Mouse (Mus musculus) ES-Bruce4 (cell line): ENCODE data around the gene Astn2. TPM values are rescaled to one million over a fixed set of nuclear protein-coding genes. Genes with fewer than 3 reads are reported as not detected.

Experiments
- H3K27ac ChIP-seq: 2 replicates; pipeline ENCODE4 v1.5.1; 2012; ENCODE audit warnings: low read length, inconsistent platforms; ENCODE audit not compliant: insufficient read depth
- H3K27me3 ChIP-seq: 2 replicates; pipeline ENCODE4 v1.6.1; 2012; ENCODE audit warnings: mild to moderate bottlenecking, low read length, inconsistent platforms; ENCODE audit not compliant: control insufficient read depth, poor library complexity, insufficient read depth, severe bottlenecking
- H3K36me3 ChIP-seq: 2 replicates; pipeline ENCODE4 v1.6.1; 2012; ENCODE audit warnings: inconsistent platforms, mild to moderate bottlenecking, low read length, moderate library complexity; ENCODE audit not compliant: control insufficient read depth, poor library complexity, insufficient read depth, severe bottlenecking
- H3K4me1 ChIP-seq: one replicate; pipeline ENCODE4 v1.8.1; 2011; ENCODE audit warnings: low read length; ENCODE audit not compliant: control insufficient read depth, insufficient read depth
- H3K4me3 ChIP-seq: 2 replicates; pipeline ENCODE4 v1.5.1; 2011; ENCODE audit warnings: low read depth, mild to moderate bottlenecking, low read length
- H3K9ac ChIP-seq: 2 replicates; pipeline ENCODE4 v1.6.1; 2012; ENCODE audit warnings: low read depth, mild to moderate bottlenecking, inconsistent platforms; ENCODE audit not compliant: poor library complexity, severe bottlenecking
- H3K9me3 ChIP-seq: replicated peaks from 2 replicates; pipeline ENCODE4 v1.6.1; 2012; ENCODE audit warnings: mild to moderate bottlenecking, low read length, inconsistent platforms; ENCODE audit not compliant: control insufficient read depth, poor library complexity, insufficient read depth, severe bottlenecking
- CTCF ChIP-seq: IDR thresholded peaks from one replicate; pipeline ENCODE4 v1.8.1; 2011; ENCODE audit warnings: low read depth, low read length
- EP300 ChIP-seq: IDR thresholded peaks from 2 replicates; pipeline ENCODE4 v1.6.1; 2011; ENCODE audit warnings: low read depth, low read length; ENCODE audit not compliant: insufficient read depth
- POLR2A ChIP-seq: IDR thresholded peaks from one replicate; pipeline ENCODE4 v1.8.1; 2011; ENCODE audit warnings: low read length; ENCODE audit not compliant: insufficient read depth
- polyA plus RNA-seq: library from polyadenylated mRNA; stranded (reverse); fragments of >200 nt; gene quantifications from 2 replicates; pipeline ENCODE4 v1.2.4, GENCODE M21; 2011; ENCODE audit warnings: low read depth; ENCODE audit not compliant: missing spikeins, insufficient read depth, insufficient read length

Astn2 gene
- polyA plus RNA-seq, 1 experiment = not detected

GRCm38 (mm10) chr4:65580254-65580653, 824.2 kb downstream of the Astn2 start:
- Histone ChIP-seq H3K27me3 (no peaks in the 10 kb centered on the region), H3K4me1 (no peaks in the 10 kb centered on the region), H3K9ac (no peak overlapping the region), H3K36me3 (no peaks in the 10 kb centered on the region), H3K4me3 (no peak overlapping the region), H3K27ac (no peak overlapping the region), H3K9me3 (no peaks in the 10 kb centered on the region)
- no peak for TF ChIP-seq EP300
- TF ChIP-seq POLR2A = no peak
- TF ChIP-seq CTCF = no peak

GRCm38 (mm10) chr4:65565493-65565892, 838.9 kb downstream of the Astn2 start:
- no peaks in the 10 kb centered on the region for H3K4me1 ChIP-seq
- H3K4me3 ChIP-seq = no peak overlapping the region
- no peaks in the 10 kb centered on the region for H3K27me3 ChIP-seq
- TF ChIP-seq EP300 = no peak
- TF ChIP-seq CTCF = no peak
- no peak for TF ChIP-seq POLR2A
- no peak overlapping the region for H3K27ac ChIP-seq
- no peak overlapping the region for H3K9ac ChIP-seq
- H3K36me3 ChIP-seq = no peaks in the 10 kb centered on the region
- H3K9me3 ChIP-seq = no peaks in the 10 kb centered on the region

- Histone ChIP-seq H3K9ac (no peak overlapping the region), H3K27me3 (no peaks in the 10 kb centered on the region), H3K4me3 (no peak overlapping the region), H3K36me3 (no peaks in the 10 kb centered on the region), H3K4me1 (no peaks in the 10 kb centered on the region), H3K9me3 (no peaks in the 10 kb centered on the region), H3K27ac (no peak overlapping the region)
- TF ChIP-seq EP300 (no peak), POLR2A (no peak), CTCF (no peak)
Observed at GRCm38 (mm10) chr4:65548561-65548960, 855.9 kb downstream of the Astn2 start.

GRCm38 (mm10) chr4:65545582-65545981, 858.8 kb downstream of the Astn2 start:
- Histone ChIP-seq H3K9ac (no peak overlapping the region), H3K9me3 (no peaks in the 10 kb centered on the region)

GRCm38 (mm10) chr4:65532071-65532736, 872.2 kb downstream of the Astn2 start:
- Histone ChIP-seq H3K27ac (no peak overlapping the region), H3K4me1 (no peaks in the 10 kb centered on the region), H3K27me3 (no peaks in the 10 kb centered on the region), H3K9me3 (no peaks in the 10 kb centered on the region), H3K36me3 (no peaks in the 10 kb centered on the region), H3K4me3 (no peak overlapping the region), H3K9ac (no peak overlapping the region)
- TF ChIP-seq POLR2A (no peak), EP300 (no peak), CTCF (no peak)

More at GRCm38 (mm10) chr4:65545582-65545981, 858.8 kb downstream of the Astn2 start:
- H3K36me3 ChIP-seq = no peaks in the 10 kb centered on the region
- no peak overlapping the region for H3K27ac ChIP-seq
- no peaks in the 10 kb centered on the region for H3K27me3 ChIP-seq
- no peak overlapping the region for H3K4me3 ChIP-seq
- no peaks in the 10 kb centered on the region for H3K4me1 ChIP-seq
- no peak for TF ChIP-seq EP300
- TF ChIP-seq CTCF = no peak
- no peak for TF ChIP-seq POLR2A

GRCm38 (mm10) chr4:65531621-65532020, 872.8 kb downstream of the Astn2 start:
- Histone ChIP-seq H3K4me3 (no peak overlapping the region), H3K9me3 (no peaks in the 10 kb centered on the region), H3K27ac (no peak overlapping the region), H3K36me3 (no peaks in the 10 kb centered on the region), H3K27me3 (no peaks in the 10 kb centered on the region), H3K9ac (no peak overlapping the region), H3K4me1 (no peaks in the 10 kb centered on the region)
- TF ChIP-seq EP300 = no peak
- TF ChIP-seq CTCF = no peak
- no peak for TF ChIP-seq POLR2A
